Mouse (Mus musculus): ENCODE results near the gene Rela. TPM values are rescaled to one million over a fixed set of nuclear protein-coding genes. Genes with fewer than 3 reads are reported as not detected.

Rela gene
- polyA plus RNA-seq, 1 experiment from 2014 or later = 30.0 TPM

DNA sequence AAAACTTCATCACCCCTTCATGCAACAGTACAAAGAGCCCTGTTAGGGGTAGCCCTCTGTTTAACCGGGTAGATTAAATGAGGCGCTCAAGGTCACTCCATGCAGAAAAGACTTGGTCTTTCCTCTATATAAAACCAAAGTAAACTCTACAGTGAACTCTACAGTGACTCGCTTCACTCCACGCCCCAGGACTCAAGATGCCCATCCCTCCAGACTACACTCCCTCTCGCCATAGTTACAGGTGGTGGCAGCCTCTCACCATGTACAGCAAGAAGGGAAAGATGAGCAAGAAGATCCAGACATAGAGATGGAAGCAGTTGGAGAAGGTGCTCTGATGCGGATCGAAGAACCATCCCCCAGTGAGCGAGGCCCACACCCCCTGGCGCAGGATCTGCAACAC, 50.5 kb downstream of the Rela start:
- WGBS = 21% methylated on average over 9 of the region's 9 CpGs
- H3K4me1 ChIP-seq (ENCODE audit: control insufficient read depth, insufficient read depth, low read length) = peaks cover 33% of the 10 kb centered on the region
- H3K4me3 ChIP-seq (replicated peaks; ENCODE audit: low read depth, low read length) = peak overlapping the region; percentile 89
- H3K36me3 ChIP-seq (ENCODE audit: control insufficient read depth, insufficient read depth, low read length) = peaks cover 46% of the 10 kb centered on the region
- no peaks in the 10 kb centered on the region for H3K9me3 ChIP-seq (ENCODE audit: control insufficient read depth, low read length)
- DNase-seq (no peak), ATAC-seq (ENCODE audit: low FRiP score, low TSS enrichment) (no peak)
- H3K27me3 ChIP-seq (ENCODE audit: control insufficient read depth, insufficient read depth, low read length) = no peaks in the 10 kb centered on the region
- peak overlapping the region; percentile 91 for H3K9ac ChIP-seq (replicated peaks; ENCODE audit: low read length)
- peak overlapping the region; percentile 84 for H3K27ac ChIP-seq (replicated peaks; ENCODE audit: low read depth, low read length)
- H3K4me2 ChIP-seq (ENCODE audit: low read length) = peak overlapping the region; percentile 100

DNA sequence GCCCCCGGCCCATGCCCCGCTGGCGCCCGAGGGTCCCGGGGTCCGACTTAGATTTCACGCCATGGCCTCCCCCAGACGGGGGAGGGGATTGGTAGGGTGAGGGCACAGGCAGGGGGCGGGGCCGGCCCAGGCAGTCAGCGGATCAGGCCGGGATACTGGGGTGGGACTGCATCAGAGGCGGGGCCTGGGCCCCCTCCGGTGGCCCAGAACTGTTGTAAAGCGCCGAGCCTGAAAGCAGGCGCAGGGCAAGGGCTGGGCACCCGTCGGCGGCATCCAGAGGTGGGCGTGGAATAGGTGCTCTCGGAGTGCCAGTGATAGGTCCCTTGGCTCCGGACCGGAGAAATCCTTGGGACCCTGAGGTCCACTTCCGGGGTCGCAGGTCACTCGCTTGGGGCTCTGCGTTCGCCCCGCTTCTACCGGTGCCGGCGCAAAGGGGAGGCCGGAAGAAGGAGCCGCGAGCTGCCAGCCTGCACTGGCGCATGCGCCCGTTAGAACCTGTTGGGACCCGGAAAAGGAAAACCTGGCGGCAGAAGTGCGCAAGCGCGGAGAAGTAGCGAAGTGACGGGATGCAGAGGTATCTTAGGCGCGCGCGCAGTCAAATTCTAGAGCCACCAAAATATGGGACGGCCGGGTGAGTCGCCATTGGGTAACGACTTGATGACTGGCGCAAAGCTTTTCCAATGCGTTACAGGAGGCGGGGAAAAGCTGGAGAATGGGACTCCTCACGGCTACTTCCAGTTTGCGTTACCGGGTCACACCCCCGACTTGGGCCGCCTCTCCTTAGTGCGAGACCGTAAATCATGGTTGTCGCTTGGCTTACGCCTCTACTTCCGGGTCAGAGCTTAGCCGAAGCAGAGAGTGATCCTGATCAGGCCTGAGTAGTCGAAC, 51.2 kb downstream of the Rela start, which contains the start of the genes Map3k11 and Pcnx3:
TSS of gene Map3k11 (plus strand) at position 543 of the 888 bp plus-strand sequence.
TSS of gene Pcnx3 (minus strand) at position 709 of the 888 bp plus-strand sequence.
- H3K9me3 ChIP-seq (ENCODE audit: control insufficient read depth, low read length) = no peaks in the 10 kb centered on the region
- peak within 1 kb of the TSS; percentile 89 for H3K4me3 ChIP-seq (replicated peaks; ENCODE audit: low read depth, low read length)
- H3K27me3 ChIP-seq (ENCODE audit: control insufficient read depth, insufficient read depth, low read length) = no peaks in the 10 kb centered on the region
- DNase-seq = peak; percentile 99
- H3K9ac ChIP-seq (replicated peaks; ENCODE audit: low read length) = peak within 1 kb of the TSS; percentile 91
- H3K36me3 ChIP-seq (ENCODE audit: control insufficient read depth, insufficient read depth, low read length) = peaks cover 42% of the 10 kb centered on the region
- peak; percentile 93 for ATAC-seq (ENCODE audit: low FRiP score, low TSS enrichment)
- H3K4me2 ChIP-seq (ENCODE audit: low read length) = peak within 1 kb of the TSS; percentile 100
- H3K27ac ChIP-seq (replicated peaks; ENCODE audit: low read depth, low read length) = peak within 1 kb of the TSS; percentile 84
- under 1% methylated on average over 69 of the region's 69 CpGs for WGBS
- H3K4me1 ChIP-seq (ENCODE audit: control insufficient read depth, insufficient read depth, low read length) = peaks cover 33% of the 10 kb centered on the region

DNA sequence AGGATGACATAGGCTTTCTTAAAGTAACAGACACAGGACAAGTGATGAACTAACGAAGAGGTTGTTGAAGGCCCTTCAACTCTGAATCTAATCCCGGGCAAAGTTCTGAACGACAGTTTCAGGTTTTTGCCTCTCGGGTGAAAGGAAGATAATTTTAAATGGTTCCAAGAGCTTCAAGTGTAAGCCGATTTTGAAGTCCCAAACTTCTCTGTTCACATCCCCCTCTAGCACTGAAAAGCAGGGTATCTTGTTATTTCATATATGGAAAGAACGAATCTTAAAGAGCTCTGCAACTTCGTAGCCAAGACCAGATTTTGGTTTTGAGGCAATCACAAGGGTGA, 51.8 kb downstream of the Rela start:
- Histone ChIP-seq H3K4me2 (ENCODE audit: low read length) (peak overlapping the region; percentile 100), H3K4me3 (replicated peaks; ENCODE audit: low read depth, low read length) (peak overlapping the region; percentile 89), H3K27ac (replicated peaks; ENCODE audit: low read depth, low read length) (peak overlapping the region; percentile 84), H3K27me3 (ENCODE audit: control insufficient read depth, insufficient read depth, low read length) (no peaks in the 10 kb centered on the region), H3K4me1 (ENCODE audit: control insufficient read depth, insufficient read depth, low read length) (peaks cover 33% of the 10 kb centered on the region), H3K9me3 (ENCODE audit: control insufficient read depth, low read length) (no peaks in the 10 kb centered on the region), H3K9ac (replicated peaks; ENCODE audit: low read length) (peak overlapping the region; percentile 75), H3K36me3 (ENCODE audit: control insufficient read depth, insufficient read depth, low read length) (peaks cover 42% of the 10 kb centered on the region)
- no peak for ATAC-seq (ENCODE audit: low FRiP score, low TSS enrichment)
- DNase-seq = no peak
- under 1% methylated on average over 7 of the region's 7 CpGs for WGBS

DNA sequence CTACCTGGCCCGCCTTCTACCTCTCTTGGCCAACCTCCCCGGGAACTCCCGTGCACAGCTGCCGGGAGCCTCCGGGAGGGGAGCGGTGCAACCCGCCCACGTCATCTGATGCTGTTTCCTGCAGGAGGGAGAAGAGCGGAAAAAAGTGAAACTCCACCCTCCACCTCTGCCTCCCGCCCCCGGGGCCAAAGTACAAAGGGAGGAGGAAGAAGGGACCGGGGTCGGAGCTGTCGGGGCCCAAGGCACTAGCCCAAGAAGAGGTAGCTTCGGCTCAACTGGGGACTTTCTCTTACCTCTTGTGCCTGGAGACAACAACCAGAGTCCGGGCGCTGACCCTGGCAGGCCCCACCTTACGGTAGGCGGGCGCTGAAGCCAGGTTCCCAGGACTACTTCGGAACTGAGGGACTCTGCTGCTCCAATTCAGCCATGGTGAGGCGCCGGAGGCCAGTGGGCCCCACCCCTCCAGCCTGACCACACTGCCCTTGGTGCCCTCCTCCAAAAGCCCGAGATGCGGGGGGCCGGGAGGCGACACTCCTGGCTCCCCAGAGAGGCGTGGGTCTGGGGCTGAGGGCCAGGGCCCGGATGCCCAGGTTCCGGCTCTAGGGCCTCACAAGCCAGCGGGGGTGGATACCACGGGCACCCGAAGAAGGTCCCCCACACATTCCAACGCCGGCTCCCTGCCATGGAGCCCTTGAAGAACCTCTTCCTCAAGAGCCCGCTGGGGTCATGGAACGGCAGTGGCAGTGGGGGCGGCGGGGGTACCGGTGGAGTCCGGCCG, 52.5 kb downstream of the Rela start:
- Histone ChIP-seq H3K9ac (replicated peaks; ENCODE audit: low read length) (peak overlapping the region; percentile 75), H3K4me2 (ENCODE audit: low read length) (peak overlapping the region; percentile 100), H3K9me3 (ENCODE audit: control insufficient read depth, low read length) (no peaks in the 10 kb centered on the region), H3K27ac (replicated peaks; ENCODE audit: low read depth, low read length) (peak overlapping the region; percentile 84), H3K4me3 (replicated peaks; ENCODE audit: low read depth, low read length) (peak overlapping the region; percentile 89), H3K36me3 (ENCODE audit: control insufficient read depth, insufficient read depth, low read length) (peaks cover 41% of the 10 kb centered on the region), H3K4me1 (ENCODE audit: control insufficient read depth, insufficient read depth, low read length) (peaks cover 33% of the 10 kb centered on the region), H3K27me3 (ENCODE audit: control insufficient read depth, insufficient read depth, low read length) (no peaks in the 10 kb centered on the region)
- 15% methylated on average over 42 of the region's 42 CpGs for WGBS
- ATAC-seq (ENCODE audit: low FRiP score, low TSS enrichment) (no peak; the same call in 1 of the 2 replicates), DNase-seq (peak; percentile 69)

DNA sequence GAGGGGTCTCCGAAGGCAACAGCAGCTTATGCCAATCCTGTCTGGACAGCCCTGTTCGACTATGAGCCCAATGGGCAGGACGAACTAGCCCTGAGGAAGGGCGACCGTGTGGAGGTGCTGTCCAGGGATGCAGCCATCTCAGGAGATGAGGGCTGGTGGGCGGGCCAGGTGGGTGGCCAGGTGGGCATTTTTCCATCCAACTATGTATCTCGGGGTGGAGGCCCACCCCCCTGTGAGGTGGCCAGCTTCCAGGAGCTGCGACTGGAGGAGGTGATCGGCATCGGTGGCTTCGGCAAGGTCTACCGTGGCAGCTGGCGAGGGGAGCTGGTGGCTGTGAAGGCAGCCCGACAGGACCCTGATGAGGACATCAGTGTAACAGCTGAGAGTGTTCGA, 53.1 kb downstream of the Rela start:
- Histone ChIP-seq H3K4me3 (replicated peaks; ENCODE audit: low read depth, low read length) (peak overlapping the region; percentile 89), H3K4me1 (ENCODE audit: control insufficient read depth, insufficient read depth, low read length) (peaks cover 33% of the 10 kb centered on the region), H3K9ac (replicated peaks; ENCODE audit: low read length) (peak overlapping the region; percentile 75), H3K36me3 (ENCODE audit: control insufficient read depth, insufficient read depth, low read length) (peaks cover 41% of the 10 kb centered on the region), H3K27me3 (ENCODE audit: control insufficient read depth, insufficient read depth, low read length) (no peaks in the 10 kb centered on the region), H3K9me3 (ENCODE audit: control insufficient read depth, low read length) (no peaks in the 10 kb centered on the region), H3K27ac (replicated peaks; ENCODE audit: low read depth, low read length) (no peak overlapping the region), H3K4me2 (ENCODE audit: low read length) (peak overlapping the region; percentile 100)
- 77% methylated on average over 15 of the region's 15 CpGs for WGBS
- ATAC-seq (ENCODE audit: low FRiP score, low TSS enrichment) = no peak
- DNase-seq = no peak

DNA sequence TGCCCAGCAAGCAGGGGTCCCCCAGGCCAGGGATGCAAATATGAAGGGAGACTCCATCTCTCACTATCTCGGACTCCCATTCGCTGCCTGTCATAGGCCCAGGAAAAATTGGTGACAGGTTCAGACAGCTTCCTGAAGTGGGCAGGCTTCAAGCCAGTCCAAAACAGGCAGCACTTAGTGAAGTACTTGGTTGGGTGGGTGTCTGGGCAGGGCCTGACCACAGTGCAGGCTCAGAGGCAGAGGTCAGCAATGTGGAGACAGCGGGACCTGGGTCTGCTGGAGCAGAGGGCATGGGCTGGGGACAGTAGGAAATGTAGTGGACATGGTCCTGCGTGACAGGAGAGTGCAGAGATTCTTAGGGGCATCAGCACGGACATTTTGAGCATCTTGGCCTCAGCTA, 54.3 kb downstream of the Rela start:
- Histone ChIP-seq H3K36me3 (ENCODE audit: control insufficient read depth, insufficient read depth, low read length) (peaks cover 36% of the 10 kb centered on the region), H3K27ac (replicated peaks; ENCODE audit: low read depth, low read length) (0 out of 2 replicates have a peak overlapping the region, but pooled peaks have one; percentile 8), H3K9me3 (ENCODE audit: control insufficient read depth, low read length) (no peaks in the 10 kb centered on the region), H3K4me2 (ENCODE audit: low read length) (peak overlapping the region; percentile 100), H3K4me1 (ENCODE audit: control insufficient read depth, insufficient read depth, low read length) (peaks cover 33% of the 10 kb centered on the region), H3K9ac (replicated peaks; ENCODE audit: low read length) (peak overlapping the region; percentile 50), H3K27me3 (ENCODE audit: control insufficient read depth, insufficient read depth, low read length) (no peaks in the 10 kb centered on the region), H3K4me3 (replicated peaks; ENCODE audit: low read depth, low read length) (0 out of 2 replicates have a peak overlapping the region, but pooled peaks have one; percentile 8)
- DNase-seq = no peak
- ATAC-seq (ENCODE audit: low FRiP score, low TSS enrichment) = no peak
- WGBS = 90% methylated on average over 5 of the region's 5 CpGs

DNA sequence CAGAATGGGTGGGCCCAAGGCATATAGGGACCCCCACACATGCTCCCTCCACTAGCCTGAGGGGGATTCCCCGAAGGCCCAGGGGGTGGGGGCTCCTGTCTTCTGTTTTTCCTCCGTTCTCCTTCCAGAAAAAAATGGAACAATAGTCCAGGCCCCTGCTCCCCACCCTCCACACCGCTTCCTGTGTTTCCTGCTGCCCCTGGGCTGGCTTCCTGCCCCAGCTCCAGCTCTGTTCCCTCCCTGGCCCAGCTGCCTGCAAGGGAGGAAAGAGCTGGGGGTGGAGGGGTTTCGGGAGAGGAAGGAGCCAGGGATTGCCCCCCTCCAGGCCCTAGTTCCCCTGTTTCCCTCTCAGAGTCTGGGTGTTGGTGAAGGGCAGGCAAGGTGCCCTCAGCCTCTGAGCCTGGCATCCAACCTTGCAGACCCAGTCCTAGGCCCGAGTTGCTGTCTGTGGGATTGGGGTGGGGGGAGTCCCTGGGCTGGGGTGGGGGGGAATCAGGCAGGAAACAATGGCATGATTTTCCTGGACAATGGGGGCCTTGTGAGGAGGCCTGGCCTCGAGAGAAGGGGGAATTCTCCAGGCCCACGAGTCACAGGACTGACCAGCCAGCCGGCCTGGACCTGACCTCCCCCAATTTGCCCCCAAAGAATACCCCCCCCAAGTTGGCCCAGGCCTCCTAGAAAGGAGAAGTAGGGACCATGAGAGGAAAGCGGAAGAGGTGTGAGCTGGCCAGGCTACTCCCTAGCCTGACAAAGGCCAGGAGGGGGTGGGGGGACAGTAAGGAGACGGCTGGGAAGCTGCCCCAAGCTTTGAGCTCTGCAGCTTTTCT, 55.0 kb downstream of the Rela start:
- H3K9ac ChIP-seq (replicated peaks; ENCODE audit: low read length) = peak overlapping the region; percentile 50
- ATAC-seq (ENCODE audit: low FRiP score, low TSS enrichment) = no peak
- 69% methylated on average over 10 of the region's 10 CpGs for WGBS
- peaks cover 30% of the 10 kb centered on the region for H3K4me1 ChIP-seq (ENCODE audit: control insufficient read depth, insufficient read depth, low read length)
- 0 out of 2 replicates have a peak overlapping the region, but pooled peaks have one; percentile 8 for H3K4me3 ChIP-seq (replicated peaks; ENCODE audit: low read depth, low read length)
- 0 out of 2 replicates have a peak overlapping the region, but pooled peaks have one; percentile 17 for H3K27ac ChIP-seq (replicated peaks; ENCODE audit: low read depth, low read length)
- DNase-seq = no peak
- H3K9me3 ChIP-seq (ENCODE audit: control insufficient read depth, low read length) = no peaks in the 10 kb centered on the region
- no peaks in the 10 kb centered on the region for H3K27me3 ChIP-seq (ENCODE audit: control insufficient read depth, insufficient read depth, low read length)
- H3K36me3 ChIP-seq (ENCODE audit: control insufficient read depth, insufficient read depth, low read length) = peaks cover 40% of the 10 kb centered on the region
- peak overlapping the region; percentile 100 for H3K4me2 ChIP-seq (ENCODE audit: low read length)

DNA sequence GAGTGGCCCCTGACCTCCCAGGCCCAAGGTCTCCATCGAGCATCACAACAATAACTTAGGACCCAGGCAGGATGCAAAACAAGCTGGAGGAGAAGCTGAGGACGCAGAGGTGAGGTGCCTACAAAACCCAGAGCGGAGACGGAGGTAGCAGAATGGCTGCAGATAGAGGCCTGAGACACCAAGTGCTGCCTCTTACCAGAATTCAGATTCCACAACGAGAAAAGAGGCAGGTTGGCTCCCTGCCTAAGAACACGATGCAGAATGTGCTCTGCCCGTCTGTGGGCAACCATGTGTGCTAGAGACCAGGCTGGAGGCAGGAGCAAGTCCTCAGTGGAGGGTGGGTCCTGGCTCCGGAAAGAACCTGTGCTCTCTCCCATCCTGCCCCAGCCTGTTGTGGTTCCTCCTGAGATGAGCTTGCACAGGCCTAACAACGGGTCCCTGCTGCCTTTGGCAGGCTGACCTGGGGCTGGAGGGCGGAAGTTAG, 55.7 kb downstream of the Rela start:
- Histone ChIP-seq H3K9me3 (ENCODE audit: control insufficient read depth, low read length) (no peaks in the 10 kb centered on the region), H3K27ac (replicated peaks; ENCODE audit: low read depth, low read length) (no peak overlapping the region), H3K27me3 (ENCODE audit: control insufficient read depth, insufficient read depth, low read length) (no peaks in the 10 kb centered on the region), H3K4me1 (ENCODE audit: control insufficient read depth, insufficient read depth, low read length) (peaks cover 24% of the 10 kb centered on the region), H3K36me3 (ENCODE audit: control insufficient read depth, insufficient read depth, low read length) (peaks cover 46% of the 10 kb centered on the region), H3K4me2 (ENCODE audit: low read length) (peak overlapping the region; percentile 100), H3K4me3 (replicated peaks; ENCODE audit: low read depth, low read length) (no peak overlapping the region), H3K9ac (replicated peaks; ENCODE audit: low read length) (no peak overlapping the region)
- DNase-seq (no peak), ATAC-seq (ENCODE audit: low FRiP score, low TSS enrichment) (no peak)
- WGBS = 85% methylated on average over 10 of the region's 10 CpGs
